Mouse (Mus musculus) common myeloid progenitor, adult 5-6 weeks (primary cell): Measurements from ENCODE around the gene Vamp1. TPM values are rescaled to one million over a fixed set of nuclear protein-coding genes. Genes with fewer than 3 reads are reported as not detected.

Experiments used
- ATAC-seq: replicated peaks from 2 replicates; pipeline ENCODE4 v1.8.0; 2016; ENCODE audit warnings: low read depth, mild to moderate bottlenecking, moderate TSS enrichment, inconsistent platforms; ENCODE audit not compliant: poor library complexity, severe bottlenecking
- total RNA-seq: library from RNA; stranded (forward); fragments of 200-1000, 187-1606 nt; gene quantifications from 2 replicates; pipeline ENCODE4 v1.2.3, GENCODE M21; 2017

Gene Vamp1
- 4.9 and 8.0 TPM in 2 replicates for total RNA-seq

- peak; percentile 87 for ATAC-seq
Observed at GRCm38 (mm10) chr6:125215148-125215954, at the start of gene Vamp1. Gene Vamp1, plus strand, starts transcription at chr6:125215551.

- ATAC-seq: peak; percentile 23
Observed at GRCm38 (mm10) chr6:125166051-125166751, 49.1 kb upstream of the Vamp1 start, which contains the start of gene Gapdh. Gene Gapdh, minus strand, starts transcription at chr6:125166467.

- no peak for ATAC-seq
Observed at GRCm38 (mm10) chr6:125166861-125167650, 48.3 kb upstream of the Vamp1 start.

- ATAC-seq: no peak
Observed at GRCm38 (mm10) chr6:125168086-125168485, 47.3 kb upstream of the Vamp1 start.

- ATAC-seq: no peak
Observed at GRCm38 (mm10) chr6:125170194-125170593, 45.2 kb upstream of the Vamp1 start.

GRCm38 (mm10) chr6:125172474-125172873 is 42.9 kb upstream of the Vamp1 start:
- no peak for ATAC-seq

- no peak for ATAC-seq
Observed at GRCm38 (mm10) chr6:125173256-125173655, 42.1 kb upstream of the Vamp1 start.

- no peak for ATAC-seq
Observed at GRCm38 (mm10) chr6:125175469-125175868, 39.9 kb upstream of the Vamp1 start.

- ATAC-seq: no peak
Observed at GRCm38 (mm10) chr6:125179601-125180000, 35.8 kb upstream of the Vamp1 start.

- no peak for ATAC-seq
Observed at GRCm38 (mm10) chr6:125182133-125182532, 33.2 kb upstream of the Vamp1 start.

- ATAC-seq: no peak
Observed at GRCm38 (mm10) chr6:125186203-125186602, 29.1 kb upstream of the Vamp1 start.

- ATAC-seq: no peak
Observed at GRCm38 (mm10) chr6:125190816-125191215, 24.5 kb upstream of the Vamp1 start.

- ATAC-seq: peak; percentile 92
Observed at GRCm38 (mm10) chr6:125191332-125192015, 23.9 kb upstream of the Vamp1 start, which contains the start of the genes Ncapd2 and Mrpl51. Gene Ncapd2, minus strand, starts transcription at chr6:125191701. Gene Mrpl51, plus strand, starts transcription at chr6:125191801.

- ATAC-seq: peak; percentile 83
Observed at GRCm38 (mm10) chr6:125192016-125192714, 23.2 kb upstream of the Vamp1 start.

GRCm38 (mm10) chr6:125192841-125193240 is 22.5 kb upstream of the Vamp1 start:
- ATAC-seq: no peak

- ATAC-seq: no peak
Observed at GRCm38 (mm10) chr6:125193390-125193789, 22.0 kb upstream of the Vamp1 start.

- no peak for ATAC-seq
Observed at GRCm38 (mm10) chr6:125195541-125196075, 19.7 kb upstream of the Vamp1 start.

- ATAC-seq: no peak
Observed at GRCm38 (mm10) chr6:125196301-125196700, 19.1 kb upstream of the Vamp1 start.

GRCm38 (mm10) chr6:125197166-125197565 is 18.2 kb upstream of the Vamp1 start:
- ATAC-seq: no peak
